Mouse (Mus musculus) hindbrain, embryonic 11.5 days (tissue): ENCODE results near the gene AU015836. TPM values are rescaled to one million over a fixed set of nuclear protein-coding genes. Genes with fewer than 3 reads are reported as not detected.
"Not testable (repeated sequence)": the region's sequence is repeated elsewhere in the genome, so short reads cannot be mapped to it uniquely, and the experiment has no call there.

ENCODE experiments used
- ATAC-seq: fragments of 200-750 bp; cut with Nextera tagmentation; 2 replicates; pipeline ENCODE4 v1.8.0; 2017; ENCODE audit warnings: mild to moderate bottlenecking, moderate TSS enrichment, moderate library complexity; ENCODE audit not compliant: low FRiP score
- DNase-seq: peaks from one replicate; pipeline ENCODE4 v3.0.0-alpha.2; 2015; ENCODE audit warnings: low spot score
- H3K27ac ChIP-seq: fragments of 300-500 bp; sonication (generic); 2 replicates; pipeline ENCODE4 v1.5.1; 2014; ENCODE audit warnings: mild to moderate bottlenecking, low read depth, low read length
- H3K27me3 ChIP-seq: fragments of 300-500 bp; sonication (generic); 2 replicates; pipeline ENCODE4 v1.6.1; 2014; ENCODE audit warnings: mild to moderate bottlenecking, low read length, moderate library complexity, mixed read lengths; ENCODE audit not compliant: control insufficient read depth, insufficient read depth
- H3K36me3 ChIP-seq: fragments of 300-500 bp; sonication (generic); 2 replicates; pipeline ENCODE4 v1.6.1; 2014; ENCODE audit warnings: mild to moderate bottlenecking, low read length, moderate library complexity, mixed read lengths; ENCODE audit not compliant: control insufficient read depth, insufficient read depth
- H3K4me1 ChIP-seq: fragments of 300-500 bp; sonication (generic); replicated peaks from 2 replicates; pipeline ENCODE4 v1.6.1; 2014; ENCODE audit warnings: low read length, mixed read lengths; ENCODE audit not compliant: control insufficient read depth, insufficient read depth
- H3K4me2 ChIP-seq: fragments of 300-500 bp; sonication (generic); replicated peaks from 2 replicates; pipeline ENCODE4 v1.6.1; 2014; ENCODE audit warnings: mild to moderate bottlenecking, low read depth, low read length
- H3K4me3 ChIP-seq: fragments of 300-500 bp; sonication (generic); 2 replicates; pipeline ENCODE4 v1.5.1; 2014; ENCODE audit warnings: low read depth, low read length
- H3K9ac ChIP-seq: fragments of 300-500 bp; sonication (generic); 2 replicates; pipeline ENCODE4 v1.6.1; 2014; ENCODE audit warnings: low read depth, low read length
- H3K9me3 ChIP-seq: fragments of 300-500 bp; sonication (generic); 2 replicates; pipeline ENCODE4 v1.6.1; 2016; ENCODE audit warnings: low read length; ENCODE audit not compliant: control insufficient read depth
- WGBS: fragments of 180-500 bp; shearing (Covaris S2); extraction: QIAGEN DNeasy Blood & Tissue Kit; methylation state at CpG from one replicate; pipeline ENCODE4 v1.1.7; 2014; 5-methylcytosine and 5-hydroxymethylcytosine counted together
- polyA plus RNA-seq: library from polyadenylated mRNA; unstranded; fragments of >200 nt; fragmentation: Nextera tagmentation; extraction: Ambion mirVana; gene quantifications from 2 replicates; pipeline ENCODE4 v1.2.1, GENCODE M21; 2014

The AU015836 gene
- polyA plus RNA-seq, 1 experiment from 2014 or later, result not detected

GRCm38 (mm10) chrX:93985096-93985495 lies 16.6 kb downstream of the AU015836 start:
- H3K27ac ChIP-seq, H3K4me1 ChIP-seq, DNase-seq, H3K4me2 ChIP-seq, ATAC-seq, H3K36me3 ChIP-seq, H3K4me3 ChIP-seq, H3K9me3 ChIP-seq, H3K9ac ChIP-seq: not testable (repeated sequence)
- H3K27me3 ChIP-seq, result peaks cover 12% of the 10 kb centered on the region
- WGBS, result 77% methylated on average over 3 of the region's 3 CpGs

- H3K27ac ChIP-seq, result no peak overlapping the region
- no peaks in the 10 kb centered on the region for H3K9me3 ChIP-seq
- ATAC-seq (no peak), DNase-seq (no peak)
- no peak overlapping the region for H3K9ac ChIP-seq
- H3K36me3 ChIP-seq, result no peaks in the 10 kb centered on the region
- WGBS, result 92% methylated on average over 3 of the region's 3 CpGs
- H3K4me2 ChIP-seq, result no peak overlapping the region
- no peak overlapping the region for H3K4me3 ChIP-seq
- no peaks in the 10 kb centered on the region for H3K4me1 ChIP-seq
- peaks cover 2% of the 10 kb centered on the region; the same call in 1 of the 2 replicates for H3K27me3 ChIP-seq
These were observed 38.5 kb downstream of the AU015836 start for GRCm38 (mm10) chrX:94006991-94007390.

GRCm38 (mm10) chrX:94009442-94009841 lies 41.0 kb downstream of the AU015836 start:
- 94% methylated on average over 3 of the region's 3 CpGs for WGBS
- H3K4me1 ChIP-seq, result no peaks in the 10 kb centered on the region
- ATAC-seq, result no peak

GRCm38 (mm10) chrX:94011656-94012173 lies 43.3 kb downstream of the AU015836 start:
- H3K9ac ChIP-seq, result no peak overlapping the region
- no peaks in the 10 kb centered on the region for H3K36me3 ChIP-seq
- H3K4me1 ChIP-seq, result no peaks in the 10 kb centered on the region
- DNase-seq (no peak), ATAC-seq (no peak)
- H3K27me3 ChIP-seq, result peaks cover 10% of the 10 kb centered on the region; the same call in 1 of the 2 replicates
- no peaks in the 10 kb centered on the region for H3K9me3 ChIP-seq
- H3K27ac ChIP-seq, result no peak overlapping the region
- no peak overlapping the region for H3K4me2 ChIP-seq
- WGBS, result 86% methylated on average over 7 of the region's 7 CpGs
- no peak overlapping the region for H3K4me3 ChIP-seq

More at GRCm38 (mm10) chrX:94009442-94009841, 41.0 kb downstream of the AU015836 start:
- no peaks in the 10 kb centered on the region for H3K36me3 ChIP-seq
- no peak overlapping the region for H3K4me3 ChIP-seq
- no peak for DNase-seq
- no peak overlapping the region for H3K9ac ChIP-seq
- no peaks in the 10 kb centered on the region for H3K9me3 ChIP-seq
- H3K4me2 ChIP-seq, result no peak overlapping the region
- H3K27ac ChIP-seq, result no peak overlapping the region
- H3K27me3 ChIP-seq, result peaks cover 6% of the 10 kb centered on the region; the same call in 1 of the 2 replicates

DNA sequence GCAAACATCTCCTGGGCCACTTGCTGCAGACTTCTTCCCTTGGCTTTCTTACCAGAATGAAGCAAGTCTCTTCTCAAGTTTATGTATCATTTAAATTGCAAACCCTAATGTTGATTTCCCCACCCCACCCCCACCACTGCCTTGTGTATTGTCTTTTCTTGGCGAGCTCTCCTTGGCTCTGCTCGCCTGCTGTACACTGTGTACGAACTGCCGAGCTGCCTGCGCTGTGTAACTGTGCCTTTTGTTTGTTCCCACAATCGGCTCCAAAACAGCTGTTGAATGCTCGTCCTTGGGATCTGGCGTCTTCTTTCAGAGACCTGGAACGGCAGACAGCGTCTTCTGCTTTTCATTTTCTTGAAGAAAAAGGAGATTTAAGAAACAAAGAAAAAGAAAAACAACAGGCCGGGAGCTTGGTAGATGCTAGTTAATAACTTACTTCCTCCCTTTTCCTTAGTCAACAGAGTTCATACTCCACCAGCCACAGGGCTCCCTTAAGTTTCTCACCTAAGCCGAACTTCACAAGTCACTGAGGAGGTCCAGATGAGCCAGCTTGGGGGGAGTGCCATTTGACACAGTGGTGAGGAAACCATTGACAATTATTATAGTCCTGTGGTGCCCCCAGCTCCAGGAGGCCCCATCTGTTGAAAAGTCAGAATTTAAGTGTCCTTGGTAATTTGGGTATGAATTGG lies 44.2 kb downstream of the AU015836 start:
- Histone ChIP-seq H3K9ac (no peak overlapping the region), H3K4me2 (no peak overlapping the region), H3K36me3 (no peaks in the 10 kb centered on the region), H3K27ac (no peak overlapping the region), H3K4me1 (no peaks in the 10 kb centered on the region), H3K9me3 (no peaks in the 10 kb centered on the region), H3K4me3 (no peak overlapping the region), H3K27me3 (peaks cover 10% of the 10 kb centered on the region; the same call in 1 of the 2 replicates)
- DNase-seq, result peak; percentile 22
- WGBS, result 32% methylated on average over 12 of the region's 12 CpGs
- 0 out of 2 replicates have a peak, but pooled peaks have one; percentile 66 for ATAC-seq

DNA sequence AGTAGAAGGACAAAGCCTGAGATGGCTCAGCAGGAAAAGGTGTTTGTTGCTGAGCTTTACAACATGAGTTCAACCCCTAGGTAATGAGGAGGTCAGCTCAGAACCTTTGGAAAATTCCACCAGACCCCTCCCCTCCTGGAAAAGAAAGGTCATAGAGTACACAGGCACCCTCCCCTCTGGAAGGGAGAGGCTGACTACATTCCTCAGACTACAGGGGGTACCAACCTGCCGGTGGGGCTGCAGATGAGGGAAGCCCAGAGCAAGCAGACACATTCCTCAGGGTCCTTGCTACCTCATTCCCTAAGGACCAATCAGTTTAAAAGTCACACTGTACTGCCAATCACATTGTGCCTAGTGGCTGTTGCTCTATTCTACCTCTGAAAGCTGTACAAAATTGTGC lies 48.4 kb downstream of the AU015836 start:
- Histone ChIP-seq H3K36me3 (no peaks in the 10 kb centered on the region), H3K27ac (no peak overlapping the region), H3K9ac (no peak overlapping the region), H3K9me3 (no peaks in the 10 kb centered on the region), H3K4me2 (no peak overlapping the region), H3K4me3 (no peak overlapping the region), H3K4me1 (no peaks in the 10 kb centered on the region), H3K27me3 (peaks cover 8% of the 10 kb centered on the region; the same call in 1 of the 2 replicates)
- 42% methylated on average over 1 of the region's 1 CpGs for WGBS
- ATAC-seq, result no peak
- DNase-seq, result no peak

GRCm38 (mm10) chrX:94022264-94022874 lies 53.9 kb downstream of the AU015836 start:
- H3K27me3 ChIP-seq, result peaks cover 2% of the 10 kb centered on the region
- ATAC-seq, result no peak
- H3K36me3 ChIP-seq, result no peaks in the 10 kb centered on the region
- H3K4me3 ChIP-seq, result no peak overlapping the region
- H3K9ac ChIP-seq, result no peak overlapping the region
- 64% methylated on average over 5 of the region's 5 CpGs for WGBS
- H3K9me3 ChIP-seq, result no peaks in the 10 kb centered on the region
- H3K27ac ChIP-seq, result no peak overlapping the region
- H3K4me1 ChIP-seq, result no peaks in the 10 kb centered on the region
- no peak for DNase-seq
- H3K4me2 ChIP-seq, result no peak overlapping the region
